Mouse (Mus musculus) gastrocnemius, adult 2 months (tissue): ENCODE data around the gene Mettl3. TPM values are rescaled to one million over a fixed set of nuclear protein-coding genes. Genes with fewer than 3 reads are reported as not detected.
A peak's percentile ranks its signal among the peaks of the same experiment; 100 is the strongest.

ENCODE experiments used
- DNase-seq: peaks from one replicate; pipeline ENCODE4 v3.0.0; 2022
- H3K27ac ChIP-seq: fragments of 200-600 bp; 2 replicates; pipeline ENCODE4 v1.8.1; 2022; ENCODE audit warnings: mild to moderate bottlenecking
- H3K4me3 ChIP-seq: fragments of 200-600 bp; 2 replicates; pipeline ENCODE4 v1.8.1; 2022; ENCODE audit warnings: mild to moderate bottlenecking, moderate library complexity
- CTCF ChIP-seq: fragments of 200-600 bp; IDR thresholded peaks from 2 replicates; pipeline ENCODE4 v1.8.1; 2022; ENCODE audit warnings: antibody characterized with exemption, mild to moderate bottlenecking, moderate library complexity
- intact Hi-C: fragments of 180-260 bp; cut with DNase I; formaldehyde crosslinking; loops from one replicate; pipeline ENCODE4 v1.15.1; 2025
- long read RNA-seq, 2 experiments: library from polyadenylated mRNA; stranded (forward); transcript quantifications; one replicate each; pipeline ENCODE4 v2.0.0; 2021
- total RNA-seq, 2 experiments: library from RNA; stranded (reverse); gene quantifications; 2 replicates each; pipeline ENCODE4 v1.2.3; 2021

The Mettl3 gene
- total RNA-seq, result 10 to 100 TPM; 17.2 to 19.5 TPM
- long read RNA-seq, experiment 1, transcript Mettl3-201 (11 exons, 2,025 nt), result major isoform, 14 of 15 reads
- long read RNA-seq, experiment 1, partial matches to known transcripts, result 1 of 15 reads
- long read RNA-seq, experiment 1, other reads (novel, unspliced or antisense), result 0 of 15 reads
- long read RNA-seq, experiment 2, transcript Mettl3-201 (11 exons, 2,025 nt), result major isoform, 9 of 16 reads
- long read RNA-seq, experiment 2, partial matches to known transcripts, result 4 of 16 reads
- long read RNA-seq, experiment 2, other reads (novel, unspliced or antisense), result 3 of 16 reads

DNA sequence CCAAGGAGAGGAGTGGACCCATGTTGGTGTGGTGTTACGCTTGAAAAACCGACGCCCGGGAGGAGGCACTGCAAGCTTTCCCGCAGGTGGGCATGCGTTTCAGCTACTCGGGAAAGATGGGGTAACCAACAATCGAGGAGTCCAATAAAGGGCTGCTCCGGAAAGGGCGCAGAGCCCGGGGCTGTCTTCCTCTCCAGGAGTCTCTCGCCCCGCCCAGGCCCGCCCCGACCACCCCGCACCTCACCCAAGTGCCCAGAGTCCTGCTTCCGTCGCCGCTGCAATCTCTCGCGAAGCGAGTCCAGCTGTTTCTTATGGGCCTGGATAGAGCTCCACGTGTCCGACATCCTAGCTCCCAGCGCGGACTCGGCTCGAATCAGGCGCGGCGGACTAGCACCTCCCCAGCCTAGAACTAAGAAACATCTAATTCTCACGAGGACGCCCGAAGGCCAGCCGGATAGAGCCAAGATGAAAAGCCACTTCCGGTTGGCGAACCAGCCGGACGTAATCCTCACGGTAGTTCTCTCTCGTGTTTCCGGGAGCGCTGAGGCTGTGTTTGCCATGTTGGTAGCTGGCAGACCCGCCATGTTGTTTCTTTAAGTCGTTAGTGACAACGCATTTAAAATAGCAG is at the start of gene Mettl3:
TSS of gene Mettl3 (minus strand) at position 485 of the 628 bp plus-strand sequence.
- no peak for TF ChIP-seq CTCF
- peak; percentile 94 for DNase-seq
- H3K4me3 ChIP-seq, result peak within 1 kb of the TSS; percentile 80
- peak within 1 kb of the TSS; percentile 88 for H3K27ac ChIP-seq
- intact Hi-C loops, result loop anchor here (5.0 to 10.0 kb wide), 2 partner anchors 200 to 417 kb away; partner anchors contain the start of gene Hnrnpc

DNA sequence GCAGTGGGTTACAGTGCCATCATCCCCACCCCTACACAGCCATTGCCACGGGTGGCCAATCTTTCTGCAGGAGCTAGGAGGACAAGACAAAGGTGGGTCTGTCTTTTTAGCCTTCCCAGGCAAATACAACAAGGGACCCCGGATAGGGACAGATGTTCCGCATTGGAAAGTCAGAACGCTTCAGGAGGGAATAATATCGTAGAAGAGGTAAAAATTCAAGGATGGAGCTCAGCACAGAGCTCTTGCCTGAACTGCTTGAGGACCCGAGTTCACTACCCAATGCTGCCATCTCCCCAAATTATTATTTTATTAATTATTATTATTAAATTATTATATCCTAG is 34.6 kb upstream of the Mettl3 start:
- no peak for DNase-seq
- TF ChIP-seq CTCF, result no peak
- Histone ChIP-seq H3K4me3 (no peak overlapping the region), H3K27ac (no peak overlapping the region)
- intact Hi-C loops, result no loop called here

DNA sequence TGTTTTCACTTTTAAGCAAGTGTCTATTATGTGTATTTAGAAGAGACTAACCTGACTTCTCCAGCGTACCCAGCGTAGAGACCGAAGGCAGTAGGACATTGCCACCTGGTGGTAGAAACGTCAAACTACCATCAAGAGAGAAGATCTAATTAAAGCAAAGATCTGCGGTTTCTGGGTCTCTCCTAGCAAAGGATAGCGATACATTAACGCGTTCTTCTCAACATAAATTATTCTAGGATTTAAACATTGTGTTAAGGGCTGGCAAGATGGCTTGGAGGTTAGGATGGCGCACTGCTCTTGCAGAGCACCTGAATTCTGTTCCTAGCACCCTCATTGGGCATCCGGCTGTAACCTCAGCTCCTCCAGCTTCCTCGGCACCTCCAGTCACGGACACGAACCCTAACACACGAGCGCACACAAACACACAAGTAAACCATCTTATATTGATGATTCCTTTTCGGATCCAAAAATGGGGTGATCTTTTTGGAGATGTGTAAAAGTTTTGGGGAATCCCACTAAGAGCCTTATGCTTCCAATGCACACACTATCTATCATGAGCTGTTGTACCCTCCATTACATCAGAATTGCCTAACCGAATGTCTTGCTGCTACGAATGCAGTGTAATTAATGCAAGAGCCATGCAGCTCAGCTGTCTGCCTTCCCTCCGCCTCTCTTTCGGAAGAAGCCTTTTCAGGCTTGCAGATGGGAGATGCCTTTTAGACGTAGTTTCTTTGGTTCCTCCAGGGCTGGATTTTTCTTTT is 34.0 kb upstream of the Mettl3 start:
- intact Hi-C loops, result loop anchor here (1.0 kb wide), 1 partner anchor 44 kb away; no protein-coding TSS in a partner anchor
- TF ChIP-seq CTCF, result peak; percentile 90
- DNase-seq, result peak; percentile 35
- H3K27ac ChIP-seq, result no peak overlapping the region
- H3K4me3 ChIP-seq, result peak overlapping the region; percentile 24; the same call in 1 of the 2 replicates

DNA sequence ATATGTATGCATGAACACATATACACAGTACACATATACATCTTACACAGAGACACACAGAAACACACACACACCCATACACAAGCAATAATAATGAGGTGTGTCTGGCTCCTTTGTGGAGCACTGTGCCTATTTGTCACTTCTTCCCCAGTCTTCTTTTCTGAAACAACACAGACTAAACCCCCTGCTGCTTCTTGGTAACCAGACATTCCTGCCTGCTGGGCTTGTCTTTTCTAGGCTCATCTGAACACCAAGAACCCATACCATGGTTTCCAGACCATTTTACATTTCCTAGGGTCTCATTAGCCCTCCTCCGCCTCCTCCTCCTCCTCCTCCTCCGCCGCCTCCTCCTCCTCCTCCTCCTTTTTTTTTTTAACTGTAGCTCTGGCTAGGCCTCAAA is 27.2 kb upstream of the Mettl3 start:
- H3K27ac ChIP-seq, result no peak overlapping the region
- H3K4me3 ChIP-seq, result no peak overlapping the region
- intact Hi-C loops, result no loop called here
- no peak for DNase-seq
- TF ChIP-seq CTCF, result no peak

- intact Hi-C loops, result no loop called here
- H3K4me3 ChIP-seq, result no peak overlapping the region
- no peak for TF ChIP-seq CTCF
- no peak for DNase-seq
- H3K27ac ChIP-seq, result no peak overlapping the region
Observed at GRCm38 (mm10) chr14:52331069-52331750, 26.3 kb upstream of the Mettl3 start.

DNA sequence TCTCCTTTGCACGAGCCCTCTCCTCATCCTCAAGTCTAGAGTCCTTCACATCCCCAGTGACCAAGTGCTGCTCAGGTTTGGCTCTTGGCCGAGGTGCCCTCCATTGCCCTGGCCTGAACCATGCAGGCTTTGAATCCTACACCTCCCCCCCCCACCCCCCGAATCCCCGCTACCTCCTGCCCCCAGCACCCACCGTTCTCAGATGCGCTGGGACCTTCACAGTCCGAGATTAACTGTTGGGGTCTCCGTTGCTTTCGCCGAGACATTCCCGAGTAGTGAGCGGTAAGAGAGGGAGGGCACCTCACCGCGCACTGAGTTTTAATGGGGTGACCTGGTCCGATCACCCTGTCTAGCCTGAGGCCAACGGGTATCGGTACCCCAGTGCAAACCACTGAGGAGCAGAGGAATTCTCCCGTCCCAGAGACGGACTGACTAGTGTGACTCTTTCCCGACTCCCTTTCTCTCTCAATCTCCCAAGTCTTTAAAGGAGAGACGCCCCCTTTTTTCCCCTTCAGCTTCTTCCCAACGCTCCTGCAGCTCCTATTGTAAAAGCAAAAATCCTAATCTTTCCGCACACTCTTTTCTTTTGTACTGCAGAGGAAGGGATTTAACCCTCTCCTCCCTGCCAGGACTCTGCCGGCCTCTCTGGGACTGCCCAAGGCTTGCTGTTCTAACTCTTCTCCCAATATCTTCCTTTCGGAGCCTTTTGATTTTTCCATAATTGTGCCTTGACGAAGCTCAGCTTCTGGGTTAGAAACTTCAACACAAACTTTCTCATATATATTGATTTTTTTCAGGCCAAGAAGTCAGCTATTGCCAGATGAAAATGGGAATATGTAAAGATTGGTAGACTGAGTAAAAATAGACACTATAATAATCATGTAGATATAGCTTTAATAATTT is 23.2 kb upstream of the Mettl3 start, which contains the start of gene Sall2:
TSS of gene Sall2 (minus strand) at position 853 of the 903 bp plus-strand sequence.
- intact Hi-C loops, result no loop called here
- Histone ChIP-seq H3K27ac (no peak within 1 kb of the TSS), H3K4me3 (peak within 1 kb of the TSS; percentile 60)
- DNase-seq, result no peak
- TF ChIP-seq CTCF, result no peak

DNA sequence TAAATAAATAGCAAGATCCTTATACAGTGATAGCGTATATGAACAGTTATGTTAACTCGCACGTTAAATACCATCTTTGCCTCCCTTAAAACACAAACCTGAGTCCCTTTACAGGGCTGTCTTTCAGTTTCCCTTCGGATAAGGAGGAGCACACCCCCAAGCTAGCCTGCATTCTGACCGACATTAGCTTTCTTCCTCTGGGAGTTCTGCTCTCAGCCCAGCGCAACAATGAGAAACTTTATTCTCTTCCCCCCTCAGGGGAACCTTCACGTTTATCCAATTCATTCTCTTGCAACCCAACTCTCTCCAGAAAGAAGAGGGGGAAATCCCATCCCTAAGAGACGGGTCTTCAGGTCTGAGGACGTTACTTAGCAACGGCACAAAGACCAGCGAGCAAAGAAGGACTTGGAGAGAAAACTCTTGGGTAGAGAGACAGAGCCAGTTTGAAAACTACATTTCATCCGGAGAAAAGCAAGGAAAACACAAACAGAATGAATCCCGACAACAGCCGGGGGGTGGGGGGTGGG is 22.5 kb upstream of the Mettl3 start:
- TF ChIP-seq CTCF, result no peak
- intact Hi-C loops, result no loop called here
- DNase-seq, result no peak
- Histone ChIP-seq H3K4me3 (peak overlapping the region; percentile 60), H3K27ac (no peak overlapping the region)

- Histone ChIP-seq H3K4me3 (no peak overlapping the region), H3K27ac (no peak overlapping the region)
- no peak for DNase-seq
- intact Hi-C loops, result no loop called here
- TF ChIP-seq CTCF, result no peak
Observed at GRCm38 (mm10) chr14:52325890-52326289, 21.0 kb upstream of the Mettl3 start.

DNA sequence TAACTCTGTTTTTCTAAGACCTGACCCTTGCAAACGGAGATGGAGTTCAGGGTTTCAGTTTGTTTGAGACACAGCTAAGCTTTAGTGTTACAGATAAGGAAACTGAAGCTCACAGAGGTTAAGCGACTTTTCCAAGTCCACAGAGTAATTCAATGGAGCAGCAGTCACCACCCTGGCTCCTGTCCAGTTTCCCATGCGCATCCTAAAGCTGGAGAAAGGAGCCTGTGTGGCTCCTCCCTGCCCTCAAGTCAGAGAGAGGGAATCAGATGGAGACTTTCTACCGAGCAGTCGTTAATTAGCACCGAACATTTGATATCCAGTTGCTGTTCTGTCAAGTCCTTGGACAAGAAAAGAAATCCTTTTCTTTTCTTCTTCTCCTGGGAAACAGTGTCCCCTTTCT is 14.4 kb upstream of the Mettl3 start:
- TF ChIP-seq CTCF, result no peak
- H3K4me3 ChIP-seq, result no peak overlapping the region
- H3K27ac ChIP-seq, result no peak overlapping the region
- intact Hi-C loops, result no loop called here
- DNase-seq, result no peak

GRCm38 (mm10) chr14:52316441-52317225 is 11.7 kb upstream of the Mettl3 start:
- peak overlapping the region; percentile 87 for H3K4me3 ChIP-seq
- no peak for TF ChIP-seq CTCF
- H3K27ac ChIP-seq, result peak overlapping the region; percentile 80
- no peak for DNase-seq
- intact Hi-C loops, result no loop called here
